Mouse (Mus musculus) adrenal gland, postnatal 10 days (tissue): Measurements from ENCODE around the gene Txnrd2. TPM values are rescaled to one million over a fixed set of nuclear protein-coding genes. Genes with fewer than 3 reads are reported as not detected.

ENCODE experiments used
- DNase-seq: peaks from one replicate; pipeline ENCODE4 v3.0.0; 2021; ENCODE audit warnings: mixed read lengths
- total RNA-seq, 2 experiments: library from RNA; stranded (reverse); gene quantifications; 2 replicates each; pipeline ENCODE4 v1.2.3; 2021

Txnrd2 gene
- total RNA-seq, 2 experiments from 2014 or later = 61.5 to 62.8 TPM

- DNase-seq = no peak
Measured at GRCm38 (mm10) chr16:18416837-18417236, 9.3 kb upstream of the Txnrd2 start.

- DNase-seq = no peak
Measured at GRCm38 (mm10) chr16:18417491-18417890, 8.7 kb upstream of the Txnrd2 start.

DNA sequence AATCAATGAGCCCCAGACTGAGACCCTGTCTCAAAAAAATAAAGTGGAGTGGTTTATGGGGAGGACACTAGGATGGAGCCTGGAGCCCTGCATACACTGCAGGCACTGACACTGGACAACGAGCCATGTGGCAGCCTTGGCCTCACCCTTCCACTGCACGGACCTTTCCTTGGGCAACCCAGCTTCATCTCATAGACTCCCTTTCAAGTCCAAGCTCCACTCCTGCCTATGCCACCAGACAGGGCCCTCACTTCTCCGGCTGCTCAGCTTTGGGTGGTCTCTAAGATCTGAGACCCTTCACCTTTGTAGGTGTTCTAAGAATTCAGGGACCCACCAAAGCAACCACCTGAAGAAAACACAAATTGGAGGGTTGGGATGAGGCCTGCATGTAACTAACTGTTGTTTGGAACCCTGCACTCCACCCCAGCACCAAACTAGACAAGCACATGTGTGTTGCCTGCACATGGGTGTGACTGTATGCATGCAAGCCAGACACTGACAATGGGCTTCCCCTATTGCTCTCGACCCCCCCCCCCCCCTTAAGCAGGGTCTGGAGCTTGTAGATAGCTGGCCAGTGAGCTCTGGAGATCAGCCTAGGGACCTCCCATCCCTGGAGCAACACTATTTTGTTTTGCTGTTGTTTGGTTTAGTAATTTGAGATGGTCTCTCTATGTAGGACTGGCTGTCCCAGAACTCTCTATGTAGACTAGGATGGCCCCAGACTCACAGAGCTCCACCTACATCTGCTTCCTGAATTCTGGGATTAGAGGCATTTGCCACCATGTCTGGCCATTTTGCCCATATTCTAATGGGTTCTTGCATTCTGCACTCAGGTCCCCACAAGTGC, 7.2 kb upstream of the Txnrd2 start:
- DNase-seq = no peak

GRCm38 (mm10) chr16:18419603-18420026, 6.6 kb upstream of the Txnrd2 start:
- no peak for DNase-seq

DNA sequence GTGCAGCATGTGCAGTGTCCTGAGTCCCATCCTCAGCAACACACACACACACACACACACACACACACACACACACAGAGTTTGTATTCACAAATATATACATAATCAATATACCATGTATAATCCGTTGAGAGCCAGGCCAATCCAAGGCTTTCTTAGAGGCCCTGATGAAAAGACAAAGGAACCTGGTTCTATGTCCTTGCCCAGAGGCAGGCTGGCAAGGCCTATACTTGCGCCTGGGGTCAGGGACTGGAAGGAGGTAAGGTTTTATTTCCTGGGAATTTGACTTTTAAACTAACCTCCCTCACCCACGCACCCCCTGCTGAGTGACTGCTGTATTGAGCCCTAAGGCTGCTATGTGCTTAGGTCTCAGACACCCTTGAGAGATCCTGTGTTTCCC, 5.6 kb upstream of the Txnrd2 start:
- DNase-seq = no peak

DNA sequence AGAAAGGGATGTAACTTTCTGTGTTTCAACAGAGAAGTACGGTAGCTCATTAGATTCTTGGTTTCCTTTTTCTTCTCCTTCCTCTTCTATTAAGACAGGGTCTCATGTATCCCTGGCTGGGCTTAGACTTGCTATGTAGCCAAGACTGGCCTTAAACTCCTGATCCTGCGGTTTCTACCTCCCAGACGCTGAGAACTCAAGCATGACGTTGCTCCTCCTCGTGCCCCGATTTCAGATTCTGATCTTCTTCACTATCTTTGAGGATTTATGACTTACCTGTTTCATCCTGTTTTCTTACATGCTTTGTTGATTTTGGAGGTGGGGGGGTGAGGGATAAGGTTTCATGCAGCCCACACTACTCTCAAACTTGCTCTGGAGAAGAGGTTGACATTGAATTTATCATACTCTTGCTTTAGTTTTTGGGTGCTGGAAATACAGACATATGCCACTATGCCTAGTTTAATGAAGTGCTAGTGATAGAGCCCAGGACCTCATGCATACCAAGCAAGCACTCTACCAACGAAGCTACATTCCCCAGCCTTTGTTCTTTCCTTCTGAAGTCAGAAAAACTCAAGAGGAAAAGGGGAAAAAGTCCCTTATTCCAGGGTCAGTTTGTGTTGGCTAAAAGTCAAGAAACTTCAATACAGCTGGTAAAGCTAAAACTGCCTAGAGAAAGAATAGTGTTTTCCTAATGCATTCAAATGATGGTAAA, 2.8 kb upstream of the Txnrd2 start:
- DNase-seq = no peak

DNA sequence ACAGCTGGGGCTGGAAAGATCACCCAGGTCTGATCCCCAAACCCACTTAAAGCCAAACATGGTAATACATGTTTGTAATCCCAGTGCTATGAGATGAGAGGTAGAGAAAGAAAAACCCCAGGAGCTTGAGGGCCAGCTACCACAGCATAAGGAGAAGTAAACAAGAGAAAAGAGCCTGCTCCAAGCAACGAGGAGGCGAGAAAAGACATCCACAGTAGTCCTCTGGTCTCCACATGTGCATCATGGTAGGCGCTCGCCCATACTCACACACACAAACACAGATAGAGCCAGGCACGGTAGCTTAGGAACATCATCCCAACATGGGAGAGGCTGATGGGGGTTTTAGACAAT, 2.3 kb upstream of the Txnrd2 start:
- DNase-seq = no peak

- DNase-seq = no peak
Measured at GRCm38 (mm10) chr16:18424364-18425045, 1.7 kb upstream of the Txnrd2 start.

DNA sequence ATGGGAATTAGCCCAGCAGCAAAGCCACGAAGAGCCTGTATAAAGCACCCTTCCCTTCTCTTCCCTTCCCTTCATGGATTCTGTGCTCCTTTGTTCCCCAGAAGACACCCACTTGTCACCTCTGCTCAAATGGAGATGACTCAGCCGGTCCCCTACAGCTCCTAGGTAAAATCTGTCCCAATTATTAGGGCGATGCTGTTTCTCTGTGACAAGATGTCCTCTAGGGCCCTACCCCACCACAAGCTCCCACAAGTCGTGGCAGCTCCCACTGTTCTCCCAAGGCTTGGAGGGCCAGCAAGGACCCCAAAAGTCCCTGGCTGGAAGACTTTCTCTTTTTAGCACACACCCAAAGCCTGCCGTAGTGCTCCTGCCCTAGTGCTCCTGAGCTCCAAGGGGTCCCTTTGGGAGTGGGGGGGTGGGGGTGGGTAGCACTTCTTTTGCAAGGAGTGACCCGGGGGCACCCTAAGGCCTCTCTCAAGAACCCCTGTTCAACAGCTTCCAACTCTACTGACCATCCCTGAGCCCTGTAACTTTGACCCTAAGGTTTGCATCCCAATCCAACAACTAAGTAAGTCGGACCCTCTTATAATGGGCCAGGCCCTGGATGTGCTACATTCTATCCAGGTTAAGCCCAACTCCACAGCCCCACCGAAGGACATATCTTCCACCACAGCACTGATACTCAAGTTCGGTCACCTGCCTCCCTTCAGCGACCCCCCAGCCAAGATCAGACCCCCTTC, 539 bp upstream of the Txnrd2 start:
- no peak for DNase-seq

DNA sequence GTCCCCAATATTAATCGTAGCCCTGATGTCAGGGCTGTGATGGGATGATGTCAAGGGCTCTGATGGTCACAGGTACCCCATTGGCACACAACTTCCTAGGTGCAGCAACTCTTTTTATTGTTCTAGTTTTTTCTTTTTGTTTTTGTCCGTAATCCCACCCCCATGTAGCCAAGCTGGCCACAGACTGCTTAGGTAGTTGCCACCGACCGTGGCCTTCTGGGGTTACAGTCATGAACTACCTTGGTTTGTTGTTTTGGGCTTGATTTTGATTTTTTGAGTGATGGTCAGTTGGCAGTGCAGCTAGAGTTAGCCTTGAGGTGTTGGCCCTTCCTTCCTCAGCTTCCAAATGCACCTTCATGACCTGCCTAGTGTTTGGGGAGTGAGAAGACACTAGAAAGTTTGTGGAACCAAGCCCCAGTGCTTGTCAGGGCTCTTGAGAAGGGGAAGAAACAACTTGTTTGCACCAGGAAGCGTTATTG, 657 bp downstream of the Txnrd2 start, which contains the start of gene Comt:
Gene Comt (minus strand): TSS at position 51 of the 479 bp plus-strand sequence.
- no peak for DNase-seq

GRCm38 (mm10) chr16:18428011-18428515, 1.9 kb downstream of the Txnrd2 start:
- DNase-seq = no peak

- no peak for DNase-seq
Measured at GRCm38 (mm10) chr16:18428516-18429042, 2.4 kb downstream of the Txnrd2 start.

DNA sequence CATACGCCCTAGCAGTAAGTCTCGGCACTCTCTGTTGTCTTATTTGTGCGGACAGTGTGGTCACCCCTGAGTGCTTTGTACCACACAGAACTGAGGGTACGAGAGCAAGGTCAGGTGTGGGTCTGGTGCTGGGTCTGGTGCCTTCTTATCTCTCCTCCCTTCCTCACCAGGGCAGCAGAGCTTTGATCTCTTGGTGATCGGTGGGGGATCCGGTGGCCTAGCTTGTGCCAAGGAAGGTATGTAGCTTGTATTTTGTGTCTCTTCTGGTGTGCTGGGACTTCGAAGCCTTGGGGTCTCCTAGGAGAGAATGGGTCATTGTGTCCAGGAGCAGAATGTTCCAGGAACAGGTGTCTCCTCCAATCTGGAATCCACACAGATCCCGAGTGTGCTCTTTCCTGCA, 3.5 kb downstream of the Txnrd2 start:
- DNase-seq = no peak

GRCm38 (mm10) chr16:18430641-18431212, 4.5 kb downstream of the Txnrd2 start:
- DNase-seq = no peak

- DNase-seq = peak; percentile 57
Measured at GRCm38 (mm10) chr16:18433341-18433920, 7.2 kb downstream of the Txnrd2 start.

DNA sequence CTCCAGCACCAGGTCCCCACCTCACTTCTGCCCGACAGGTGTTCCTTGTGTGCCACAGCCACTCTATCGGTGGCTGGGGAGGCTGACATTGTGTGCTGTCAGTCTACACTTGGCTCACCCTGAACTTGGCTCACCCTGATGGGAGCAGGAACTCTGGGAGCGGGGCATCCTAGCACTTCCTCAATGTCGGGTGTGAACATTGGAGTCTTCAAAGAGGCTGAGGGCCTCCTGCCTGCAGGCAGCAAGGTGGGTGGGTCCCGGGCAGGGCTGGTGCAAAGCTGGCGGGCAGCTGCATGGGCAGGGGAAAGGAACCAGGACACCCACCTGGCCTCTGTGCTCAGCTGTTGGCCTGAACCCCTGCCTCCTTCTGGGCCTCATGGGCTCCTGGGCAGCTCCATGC, 9.9 kb downstream of the Txnrd2 start:
- DNase-seq = no peak

DNA sequence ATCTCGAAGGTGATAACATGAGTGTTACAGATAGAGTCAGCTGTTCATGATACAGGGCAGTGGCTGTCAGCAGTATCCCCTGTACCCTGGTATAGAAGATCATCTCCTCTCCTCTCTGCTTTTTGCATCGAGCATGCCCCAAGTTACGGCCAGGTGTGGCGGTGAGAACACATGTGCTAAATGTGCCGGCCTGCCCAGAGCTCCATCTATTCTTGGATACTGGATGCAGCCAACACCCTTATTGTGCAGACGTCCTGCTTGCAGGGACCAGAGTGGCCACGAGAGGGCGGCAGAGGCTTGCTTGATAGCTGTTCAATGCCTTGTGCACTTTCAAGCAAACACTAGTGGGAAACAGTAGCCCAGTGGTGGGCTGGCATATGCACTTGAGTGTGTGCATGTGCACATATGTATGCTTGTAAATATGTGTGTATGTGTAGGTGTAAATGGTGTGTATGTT, 17.2 kb downstream of the Txnrd2 start:
- DNase-seq = peak; percentile 97

GRCm38 (mm10) chr16:18447243-18447642, 21.1 kb downstream of the Txnrd2 start:
- DNase-seq = no peak

DNA sequence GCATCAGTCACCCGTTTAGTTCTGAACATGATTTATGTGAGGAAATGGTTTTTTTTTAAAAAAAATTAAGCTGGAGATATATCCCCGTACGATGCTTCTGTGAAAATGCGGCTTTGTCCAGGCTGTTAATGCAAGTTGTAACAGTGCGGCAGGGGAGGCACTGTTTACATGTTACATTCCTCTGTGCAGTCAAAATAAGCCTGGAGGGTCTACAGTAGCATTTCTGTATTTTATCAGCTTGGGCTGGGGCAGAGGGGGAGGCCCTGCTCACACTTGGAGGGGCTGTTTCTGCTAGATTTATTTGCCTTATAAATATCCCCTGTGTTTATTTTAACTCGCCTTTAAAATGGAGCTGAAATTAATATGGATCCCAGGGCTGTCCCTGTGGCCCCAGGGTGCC, 21.9 kb downstream of the Txnrd2 start:
- DNase-seq = no peak

DNA sequence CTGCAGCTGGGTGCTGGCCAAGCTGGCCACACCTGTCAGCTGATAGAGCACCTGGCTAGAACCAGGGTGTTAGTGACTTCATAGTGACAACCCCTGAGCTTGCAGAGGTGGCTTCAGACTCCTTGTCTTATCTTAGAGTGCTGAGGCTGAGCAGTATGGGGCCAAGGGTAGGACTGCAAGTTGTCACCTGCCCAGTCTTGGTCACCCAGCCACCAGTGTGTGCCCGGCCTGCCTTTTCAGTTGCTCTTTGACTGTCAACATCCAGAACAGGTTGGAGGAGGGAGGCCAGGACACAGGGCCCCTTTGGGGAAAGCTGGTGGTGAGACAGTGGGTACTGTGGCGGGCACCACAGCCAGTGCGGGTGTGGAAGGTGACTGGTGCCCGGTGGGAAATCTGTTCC, 22.8 kb downstream of the Txnrd2 start:
- DNase-seq = no peak
